Mouse (Mus musculus): ENCODE results near the gene St3gal6.

The St3gal6 gene

DNA sequence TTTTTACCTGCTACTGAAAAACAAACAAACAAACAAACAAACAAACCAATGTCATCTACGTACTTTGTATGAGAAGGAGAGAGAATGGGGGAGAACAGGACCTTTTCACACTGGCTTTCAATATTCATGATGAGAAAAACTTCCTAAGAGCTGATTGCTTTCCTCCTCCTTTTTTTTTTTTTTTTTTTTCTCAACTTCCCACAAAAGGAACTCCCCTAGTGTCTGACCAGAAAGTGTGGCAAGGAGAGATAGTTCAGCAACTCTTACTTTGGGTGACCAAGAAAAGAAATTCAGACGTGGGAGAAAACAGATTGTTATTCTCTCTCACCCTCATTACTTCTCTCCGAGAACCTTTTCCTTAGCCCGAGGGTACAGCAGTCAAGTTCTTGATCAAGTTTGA, 2.9 kb downstream of the St3gal6 start:
- DNase-seq (ENCODE audit: low spot score), result no peak

DNA sequence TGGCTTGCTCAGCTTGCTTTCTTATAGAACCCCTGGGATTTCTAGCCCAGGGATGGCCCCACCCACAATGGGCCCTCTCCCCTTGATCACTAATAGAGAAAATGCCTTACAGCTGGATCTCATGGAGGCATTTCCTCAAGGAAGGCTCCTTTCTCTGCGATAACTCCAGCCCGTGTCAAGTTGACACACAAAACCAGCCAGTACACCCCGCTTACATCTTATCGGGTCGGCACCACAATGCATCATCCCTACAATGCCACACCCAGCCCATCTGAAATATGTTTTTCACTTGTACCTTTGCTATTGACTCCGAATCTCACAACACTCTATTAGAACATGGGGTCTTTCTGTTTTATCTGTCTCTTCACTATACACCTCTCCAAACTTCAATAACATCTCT, 3.6 kb downstream of the St3gal6 start:
- no peak for DNase-seq (ENCODE audit: low spot score)

- DNase-seq (ENCODE audit: low spot score), result no peak
Observed at GRCm38 (mm10) chr16:58519650-58520073, 4.4 kb downstream of the St3gal6 start.

- DNase-seq (ENCODE audit: low spot score), result no peak
Observed at GRCm38 (mm10) chr16:58516960-58517798, 6.9 kb downstream of the St3gal6 start.

DNA sequence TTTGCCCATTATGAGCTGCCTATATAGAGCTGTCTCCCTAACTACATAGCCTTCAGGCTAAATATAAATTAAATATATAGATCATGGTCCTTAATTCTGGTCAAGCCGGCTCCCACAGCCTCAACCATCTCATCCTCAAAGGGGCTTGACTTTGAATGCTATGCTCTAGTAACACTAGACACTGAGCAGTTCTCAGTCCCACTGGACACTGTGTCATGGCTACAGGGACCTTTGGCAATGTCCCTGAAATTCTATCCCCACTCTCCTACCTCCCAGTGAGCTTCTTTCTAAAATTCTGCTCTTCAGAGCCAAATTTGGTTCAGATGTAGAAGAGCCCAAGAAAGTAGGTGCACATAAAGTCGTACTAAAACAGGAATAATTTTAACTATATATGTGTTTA, 7.9 kb downstream of the St3gal6 start:
- DNase-seq (ENCODE audit: low spot score), result no peak

- peak; percentile 85 for DNase-seq (ENCODE audit: low spot score)
Observed at GRCm38 (mm10) chr16:58514565-58514964, 9.5 kb downstream of the St3gal6 start.

DNA sequence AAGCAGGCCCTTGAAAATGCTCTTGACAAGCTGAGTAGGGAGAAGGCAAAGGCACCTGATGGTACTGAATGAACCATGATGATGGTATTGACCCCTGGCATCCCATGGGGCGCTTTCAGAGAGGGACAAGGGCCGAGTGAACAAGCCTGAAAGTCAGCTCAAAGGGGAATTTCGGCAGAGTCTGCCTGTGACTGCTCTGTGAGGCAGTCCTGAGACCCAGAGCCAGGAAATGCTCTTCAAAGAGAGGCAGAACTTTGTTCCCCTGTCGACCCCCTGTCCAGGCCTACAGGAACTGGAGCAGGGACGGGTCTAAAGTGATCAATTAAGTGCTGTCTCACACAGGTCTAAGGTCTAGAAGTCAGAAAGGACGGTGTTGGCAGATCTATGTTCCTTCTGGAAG, 10.3 kb downstream of the St3gal6 start:
- no peak for DNase-seq (ENCODE audit: low spot score)

DNA sequence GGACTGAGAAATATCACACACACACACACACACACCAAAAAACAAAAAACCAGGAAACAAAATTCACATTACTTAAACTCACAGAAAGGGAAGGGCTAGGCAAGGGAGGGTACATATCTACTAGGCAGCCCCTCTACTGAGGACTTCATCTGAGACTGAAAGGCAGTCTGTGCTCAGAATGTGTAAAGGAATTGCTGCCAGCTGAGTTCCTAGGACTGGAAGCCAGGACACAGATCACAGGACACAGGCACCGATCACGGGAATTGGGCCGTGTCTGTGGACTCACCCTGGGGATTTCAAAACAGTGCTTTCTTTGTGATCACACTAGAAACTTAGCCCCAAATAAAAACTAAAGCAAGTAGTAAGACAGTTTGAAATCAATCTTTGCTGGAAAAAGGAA, 11.2 kb downstream of the St3gal6 start:
- DNase-seq (ENCODE audit: low spot score), result no peak

- DNase-seq (ENCODE audit: low spot score), result no peak
Observed at GRCm38 (mm10) chr16:58512181-58512761, 11.8 kb downstream of the St3gal6 start.

GRCm38 (mm10) chr16:58504945-58505344, 19.1 kb downstream of the St3gal6 start:
- DNase-seq (ENCODE audit: low spot score), result no peak

DNA sequence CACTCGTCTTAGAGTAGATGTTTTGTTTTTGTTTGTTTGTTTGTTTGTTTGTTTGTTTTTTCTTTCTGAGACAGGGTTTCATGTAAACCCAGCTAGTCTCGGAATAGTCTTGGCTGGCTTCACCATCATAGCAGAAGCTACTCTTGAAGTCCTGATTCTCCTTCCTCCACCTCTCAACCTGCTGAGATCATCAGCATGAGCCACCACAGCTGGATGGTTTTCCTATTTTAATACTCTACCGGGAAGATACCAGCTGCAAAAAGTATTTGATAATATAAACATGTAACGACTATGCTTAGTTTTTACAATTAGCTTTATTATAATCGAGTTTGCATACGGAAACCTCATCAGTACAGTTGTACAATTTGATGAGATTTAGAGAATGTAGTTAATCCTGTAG, 21.5 kb downstream of the St3gal6 start:
- DNase-seq (ENCODE audit: low spot score), result no peak

- peak; percentile 40 for DNase-seq (ENCODE audit: low spot score)
Observed at GRCm38 (mm10) chr16:58501760-58502301, 22.2 kb downstream of the St3gal6 start.

DNA sequence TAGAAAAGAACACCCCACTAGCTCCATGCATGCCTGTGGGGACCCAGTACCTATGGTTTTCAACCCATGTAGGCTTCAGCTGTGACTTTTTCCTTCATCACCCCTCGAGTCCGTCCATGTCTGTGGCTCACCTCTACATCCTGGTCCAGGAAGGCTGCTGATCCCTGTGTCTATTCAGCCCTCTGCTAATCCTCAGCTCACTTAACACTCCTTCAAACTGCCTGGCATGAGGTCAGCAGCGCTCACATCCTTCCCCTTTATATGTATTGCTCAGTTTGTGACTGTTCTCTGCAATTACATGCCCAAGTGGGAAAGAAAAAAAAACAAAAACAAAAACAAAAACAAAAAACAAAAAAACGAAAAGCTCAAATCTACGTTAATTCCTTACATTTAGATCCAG, 24.4 kb downstream of the St3gal6 start:
- DNase-seq (ENCODE audit: low spot score), result no peak

DNA sequence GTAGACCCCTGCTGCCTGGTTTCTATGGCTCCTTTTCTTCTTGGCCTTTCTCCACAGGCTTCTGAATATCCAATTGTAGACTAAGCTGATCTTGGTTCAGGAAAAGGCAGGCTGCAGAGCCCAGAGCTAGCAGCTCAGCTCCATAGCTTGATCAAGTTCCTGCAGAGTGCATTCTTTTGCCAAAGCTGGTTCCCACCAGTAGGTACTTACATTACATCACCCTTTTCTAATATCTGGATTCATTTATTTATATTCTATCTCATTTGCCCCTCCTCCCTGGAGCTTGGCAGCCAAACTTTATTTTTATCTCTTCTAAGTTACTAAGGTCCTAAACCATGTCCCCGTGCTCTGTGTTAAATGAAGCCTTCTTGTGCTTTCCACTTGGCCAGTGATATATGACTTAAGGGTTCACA, 24.9 kb downstream of the St3gal6 start:
- no peak for DNase-seq (ENCODE audit: low spot score)

DNA sequence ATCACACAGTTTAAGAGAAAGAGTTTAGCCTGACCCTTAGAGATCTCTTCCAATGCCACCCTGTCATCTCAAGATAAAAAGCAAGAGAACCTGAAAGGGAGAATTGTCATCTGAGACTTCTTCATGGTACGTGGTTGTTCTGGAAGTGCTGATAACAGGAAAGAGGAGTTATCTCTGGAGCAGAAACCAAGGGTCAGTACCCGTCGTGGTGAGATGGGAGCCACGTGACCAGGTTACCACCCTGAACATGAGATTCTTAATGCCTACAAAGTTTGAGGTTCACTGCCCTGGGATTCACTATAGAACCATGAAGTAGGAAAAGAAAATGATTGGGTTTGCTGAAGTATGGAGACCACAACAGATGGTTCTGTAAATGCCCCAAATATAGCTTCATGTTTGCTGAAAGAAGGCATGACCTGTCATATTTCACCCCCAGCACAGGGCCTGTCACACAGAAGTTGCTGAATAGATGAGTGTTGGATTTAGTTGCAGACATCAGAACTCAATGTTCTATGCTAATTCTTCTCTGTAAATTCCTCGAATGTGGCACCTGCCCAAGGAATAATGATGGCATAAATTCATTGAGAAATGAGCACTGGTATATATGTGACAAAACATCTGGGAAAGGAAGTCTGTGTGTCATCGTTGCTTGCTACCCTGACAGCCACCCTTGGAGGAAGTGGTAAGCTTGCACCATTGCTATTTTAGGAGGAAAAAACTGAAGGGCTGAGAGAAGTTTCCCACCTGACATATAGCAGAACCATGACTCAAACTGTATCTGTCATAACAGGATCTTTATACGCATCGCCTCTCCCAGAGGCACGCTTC, 25.9 kb downstream of the St3gal6 start:
- peak; percentile 90 for DNase-seq (ENCODE audit: low spot score)

- DNase-seq (ENCODE audit: low spot score), result no peak
Observed at GRCm38 (mm10) chr16:58496791-58497190, 27.3 kb downstream of the St3gal6 start.

- DNase-seq (ENCODE audit: low spot score), result no peak
Observed at GRCm38 (mm10) chr16:58487861-58488260, 36.2 kb downstream of the St3gal6 start.

GRCm38 (mm10) chr16:58482296-58482695, 41.7 kb downstream of the St3gal6 start:
- DNase-seq (ENCODE audit: low spot score), result no peak

- DNase-seq (ENCODE audit: low spot score), result no peak
Observed at GRCm38 (mm10) chr16:58481906-58482270, 42.2 kb downstream of the St3gal6 start.

GRCm38 (mm10) chr16:58481219-58481905, 42.7 kb downstream of the St3gal6 start:
- DNase-seq (ENCODE audit: low spot score), result no peak

- no peak for DNase-seq (ENCODE audit: low spot score)
Observed at GRCm38 (mm10) chr16:58479898-58480448, 44.1 kb downstream of the St3gal6 start.

DNA sequence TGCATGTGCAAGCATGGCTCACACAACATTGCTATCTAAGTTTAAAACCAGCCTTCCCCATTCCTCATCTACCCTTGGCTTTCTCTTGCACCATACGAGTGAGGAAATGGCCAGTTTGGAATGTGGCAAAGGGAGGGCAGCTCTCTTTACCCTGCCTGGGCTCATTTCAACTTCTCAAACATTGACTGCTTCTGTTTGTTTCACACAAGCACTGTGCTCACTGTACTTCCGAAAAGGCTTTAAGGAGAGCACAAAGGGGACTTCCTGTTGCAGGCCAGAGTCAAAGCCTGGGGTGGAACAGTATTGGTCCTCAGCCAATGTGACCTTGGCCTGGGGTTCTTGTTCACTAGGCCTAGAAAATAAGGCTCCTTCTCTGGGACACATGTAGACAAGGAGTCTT, 47.7 kb downstream of the St3gal6 start:
- no peak for DNase-seq (ENCODE audit: low spot score)

All from c-Kit-positive CD71-positive TER-119-positive erythroid progenitor cells, embryonic 14.5 days (primary cell).